Mouse (Mus musculus) pancreas, adult 10 weeks (tissue): ENCODE data around the gene Usf3. TPM values are rescaled to one million over a fixed set of nuclear protein-coding genes. Genes with fewer than 3 reads are reported as not detected.

Experiments
- polyA plus RNA-seq: library from polyadenylated mRNA; stranded (reverse); fragments of 350-450 nt; fragmentation: Illumina TruSeq; extraction: RNeasy Lipid Tissue Mini Kit (QIAGEN cat#74804); gene quantifications from one replicate; pipeline ENCODE4 v1.2.3, GENCODE M21; 2015; ENCODE audit warnings: low read depth, low replicate concordance; ENCODE audit not compliant: insufficient read depth

Gene Usf3
- polyA plus RNA-seq: 2.1 TPM

DNA sequence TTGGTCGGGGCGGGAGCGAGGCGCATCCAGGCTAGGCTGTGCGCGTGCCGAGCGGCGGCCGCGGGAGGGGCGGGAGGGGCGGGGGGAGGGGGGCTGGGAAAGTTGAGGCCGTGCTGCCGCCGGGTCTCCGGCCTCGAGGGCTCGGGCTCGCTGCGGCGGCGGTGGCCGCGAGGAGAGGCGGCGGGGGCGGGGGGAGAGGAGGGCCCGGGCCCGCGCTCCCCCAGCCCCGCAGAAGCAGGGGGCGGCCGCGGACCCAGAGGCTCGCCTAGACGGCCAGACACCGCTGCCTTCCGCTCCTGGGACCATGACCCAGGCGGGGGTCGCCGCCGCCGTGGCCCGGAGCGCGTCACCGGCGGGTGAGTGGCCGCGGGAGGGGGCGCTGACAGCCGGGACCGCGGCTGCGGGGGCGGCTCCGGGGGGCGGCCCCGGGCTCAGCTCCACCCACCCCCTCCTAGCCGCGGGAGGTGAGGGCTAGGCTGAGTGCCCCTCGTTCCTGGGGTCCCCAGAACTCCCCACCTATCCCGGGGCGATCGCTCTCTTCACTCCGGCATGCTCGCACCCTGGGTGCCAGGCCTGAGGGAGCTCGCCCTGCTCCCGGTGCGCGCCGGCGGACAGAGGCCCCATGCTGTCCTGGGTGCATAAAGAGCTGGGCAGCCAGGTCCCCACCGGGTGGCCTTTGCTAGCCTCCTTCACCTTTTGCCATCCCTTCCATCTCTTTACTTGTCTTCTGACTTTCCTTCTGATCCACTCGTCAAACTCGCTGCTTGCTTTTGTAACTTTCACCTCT lies at the start of gene Usf3:
TSS of gene Usf3 (plus strand) at position 92 of the 787 bp plus-strand sequence.

GRCm38 (mm10) chr16:44139536-44140185 lies 33.4 kb upstream of the Usf3 start, which contains the start of the genes Atp6v1a and Naa50:
TSS of gene Atp6v1a (minus strand) at chr16:44139705.
TSS of gene Naa50 (plus strand) at chr16:44139830.

Other genes with a start within 250 kb of the Usf3 start
- 7.4 TPM for gene Qtrt2, start 246.4 kb upstream of the Usf3 start, polyA plus RNA-seq
- 0.98 TPM for gene Zdhhc23, start 193.5 kb upstream of the Usf3 start, polyA plus RNA-seq
- 1.8 TPM for gene Gramd1c, start 109.9 kb upstream of the Usf3 start, polyA plus RNA-seq
- gene Atp6v1a, start 33.5 kb upstream of the Usf3 start, polyA plus RNA-seq: 7.3 TPM
- 7.6 TPM for gene Naa50, start 33.4 kb upstream of the Usf3 start, polyA plus RNA-seq
- not detected for gene Sidt1, start 159.9 kb downstream of the Usf3 start, polyA plus RNA-seq
- gene Spice1, start 173.9 kb downstream of the Usf3 start, polyA plus RNA-seq: 3.7 TPM
- gene Cfap44, start 221.6 kb downstream of the Usf3 start, polyA plus RNA-seq: not detected